Comparison of ENCODE assay signal across 7 mouse cellular contexts in the genomic region with DNA sequence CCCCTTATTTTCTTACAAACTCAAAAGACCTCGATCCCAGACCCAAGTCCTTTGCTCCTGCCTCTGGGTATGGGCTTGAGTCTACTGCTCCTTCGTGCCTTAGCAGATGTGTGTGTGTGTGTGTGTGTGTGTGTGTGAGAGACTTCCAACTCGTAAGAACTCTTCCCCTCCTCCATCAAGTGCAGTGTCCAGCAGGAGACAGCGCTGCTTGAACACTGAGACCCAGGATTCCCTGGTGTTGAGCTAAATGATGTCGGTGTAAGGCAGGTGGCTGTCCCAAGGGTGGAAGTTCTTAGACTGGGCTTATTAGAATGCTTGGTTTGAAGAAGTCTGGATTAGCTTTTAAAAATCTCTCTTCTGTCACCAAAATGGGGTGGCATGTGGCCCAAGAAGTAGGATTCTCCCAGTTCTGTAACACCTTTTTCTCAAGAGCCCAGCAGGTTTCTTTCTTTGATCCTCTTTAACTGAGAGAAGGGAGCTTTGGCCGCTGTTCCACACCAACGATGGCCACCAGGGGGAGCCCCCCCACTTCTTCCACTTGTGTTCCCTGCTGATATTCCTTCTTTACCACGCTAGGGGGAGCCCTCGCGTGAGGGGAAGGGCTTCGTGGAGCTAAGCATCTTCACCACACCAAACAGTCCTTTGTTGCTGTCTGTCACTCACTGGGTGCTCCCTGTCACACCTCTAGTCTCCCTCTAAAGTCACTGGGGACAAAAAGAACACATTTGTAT. TPM values are rescaled to one million over a fixed set of nuclear protein-coding genes. Genes with fewer than 3 reads are reported as not detected.
DNase-seq lines count a peak whose midpoint lies in the region; ATAC-seq and TF ChIP-seq lines count a peak whose summit lies in the region.

No protein-coding gene starts in this region.

- 25% methylated on average over 11 of the region's 11 CpGs for WGBS in intestine, embryonic 16.5 days
- 26% methylated on average over 11 of the region's 11 CpGs for WGBS in midbrain, embryonic 13.5 days
- 22% methylated on average over 11 of the region's 11 CpGs for WGBS in small intestine, adult 2 months

- H3K27ac ChIP-seq in intestine, embryonic 16.5 days (ENCODE audit: low read length): no peak overlapping the region
- no peak overlapping the region for H3K27ac ChIP-seq in midbrain, embryonic 13.5 days
- H3K27ac ChIP-seq in small intestine, adult 2 months (ENCODE audit: insufficient read depth, low read depth, low read length): no peak overlapping the region

- DNase-seq in adipocyte (ENCODE audit: low spot score): peak; percentile 95
- peak; percentile 68 to 80 for DNase-seq in cerebellum, postnatal 4 days (ENCODE audit: low spot score in 2 of 2)
- DNase-seq in gastrocnemius, adult 8-10 months (ENCODE audit: low spot score in 2 of 2): peak; percentile 45 to 49
- DNase-seq in left cerebral cortex, postnatal 36 days (ENCODE audit: low spot score in 2 of 2): peak; percentile 64 to 65

- no peak for TF ChIP-seq POLR2A in small intestine, adult 2 months (IDR thresholded peaks at IDR 0.05; ENCODE audit: low read depth, low read length)

- intact Hi-C loops in left cerebral cortex, postnatal 36 days (cut with DNase I): loop anchor here (2.0 kb wide), 1 partner anchor 50 kb away; no protein-coding TSS in a partner anchor

- H3K4me1 ChIP-seq in intestine, embryonic 16.5 days (ENCODE audit: control insufficient read depth, insufficient read depth, low read length): no peaks in the 10 kb centered on the region; the same call in 1 of the 2 replicates
- peaks cover 5% of the 10 kb centered on the region for H3K4me1 ChIP-seq in midbrain, embryonic 13.5 days (replicated peaks)
- no peaks in the 10 kb centered on the region for H3K4me1 ChIP-seq in small intestine, adult 2 months (ENCODE audit: control insufficient read depth, insufficient read depth, insufficient read length, low read length)

- H3K9me3 ChIP-seq in intestine, embryonic 16.5 days (ENCODE audit: control insufficient read depth, low read length): no peaks in the 10 kb centered on the region
- H3K9me3 ChIP-seq in midbrain, embryonic 13.5 days: no peaks in the 10 kb centered on the region

- no peak overlapping the region for H3K4me2 ChIP-seq in intestine, embryonic 16.5 days (ENCODE audit: low read depth, low read length)
- H3K4me2 ChIP-seq in midbrain, embryonic 13.5 days (replicated peaks): no peak overlapping the region

- H3K27me3 ChIP-seq in intestine, embryonic 16.5 days (replicated peaks; ENCODE audit: control insufficient read depth, insufficient read depth, low read length): no peaks in the 10 kb centered on the region
- no peaks in the 10 kb centered on the region for H3K27me3 ChIP-seq in midbrain, embryonic 13.5 days
- no peaks in the 10 kb centered on the region for H3K27me3 ChIP-seq in small intestine, adult 2 months (ENCODE audit: control insufficient read depth, insufficient read depth, low read length)

- peak; percentile 66 for ATAC-seq in intestine, embryonic 16.5 days
- ATAC-seq in midbrain, embryonic 13.5 days: peak; percentile 80

- no peaks in the 10 kb centered on the region for H3K36me3 ChIP-seq in intestine, embryonic 16.5 days (ENCODE audit: control insufficient read depth, insufficient read depth, low read length)
- H3K36me3 ChIP-seq in midbrain, embryonic 13.5 days: no peaks in the 10 kb centered on the region
- no peaks in the 10 kb centered on the region for H3K36me3 ChIP-seq in small intestine, adult 2 months (ENCODE audit: control insufficient read depth, insufficient read depth, low read length)

- no peak overlapping the region for H3K4me3 ChIP-seq in intestine, embryonic 16.5 days (ENCODE audit: low read length)
- no peak overlapping the region for H3K4me3 ChIP-seq in midbrain, embryonic 13.5 days (replicated peaks)
- no peak overlapping the region for H3K4me3 ChIP-seq in small intestine, adult 2 months (ENCODE audit: low read depth, low read length)

- no peak overlapping the region for H3K9ac ChIP-seq in intestine, embryonic 16.5 days (ENCODE audit: low read depth, low read length)
- H3K9ac ChIP-seq in midbrain, embryonic 13.5 days (replicated peaks): no peak overlapping the region

- peak; percentile 100 for TF ChIP-seq CTCF in small intestine, adult 2 months (IDR thresholded peaks at IDR 0.05; ENCODE audit: extremely low read depth, insufficient read length, insufficient replicate concordance, low read depth, low read length)

RNA-seq across cellular contexts. Expression of a gene that starts 17.0 kb away (rescaled TPM):
- total RNA-seq in gastrocnemius, adult 8-10 months (2022): under 1 TPM; 0.34 to 0.58 (median 0.42) TPM
- 0.68 and 1.2 TPM in 2 replicates for polyA plus RNA-seq in intestine, embryonic 16.5 days (2015; fragmentation: Nextera tagmentation; extraction: Ambion mirVana)
- total RNA-seq in left cerebral cortex, postnatal 36 days (2021): 1 to 10 TPM; 2.2 to 2.7 TPM
- 1.2 and 1.5 TPM in 2 replicates for polyA plus RNA-seq in midbrain, embryonic 13.5 days (2015; fragmentation: Nextera tagmentation; extraction: Ambion mirVana)
- 0.14 TPM in 1 of 2 replicates, not detected in the other for polyA plus RNA-seq in small intestine, adult 2 months (2012; rRNA removed)

RNA-seq across cellular contexts. Expression of a gene that starts 27.5 kb away (rescaled TPM):
- 10 to 100 TPM; 50.1 to 55.4 (median 51.9) TPM for total RNA-seq in gastrocnemius, adult 8-10 months (2022)
- 588 and 626 TPM in 2 replicates for polyA plus RNA-seq in intestine, embryonic 16.5 days (2015; fragmentation: Nextera tagmentation; extraction: Ambion mirVana)
- total RNA-seq in left cerebral cortex, postnatal 36 days (2021): 10 to 100 TPM; 46.6 to 50.3 TPM
- 89.1 and 98.3 TPM in 2 replicates for polyA plus RNA-seq in midbrain, embryonic 13.5 days (2015; fragmentation: Nextera tagmentation; extraction: Ambion mirVana)
- 242 and 363 TPM in 2 replicates for polyA plus RNA-seq in small intestine, adult 2 months (2012; rRNA removed)

RNA-seq across cellular contexts. Expression of a gene that starts 36.8 kb away (rescaled TPM):
- total RNA-seq in gastrocnemius, adult 8-10 months (2022): not detected
- 0.11 and 0.15 TPM in 2 replicates for polyA plus RNA-seq in intestine, embryonic 16.5 days (2015; fragmentation: Nextera tagmentation; extraction: Ambion mirVana)
- total RNA-seq in left cerebral cortex, postnatal 36 days (2021): under 1 TPM; 0.29 to 0.39 TPM
- 0.24 and 0.36 TPM in 2 replicates for polyA plus RNA-seq in midbrain, embryonic 13.5 days (2015; fragmentation: Nextera tagmentation; extraction: Ambion mirVana)
- polyA plus RNA-seq in small intestine, adult 2 months (2012; rRNA removed): not detected in 2 replicates

RNA-seq across cellular contexts. Expression of a gene that starts 36.8 kb away (rescaled TPM):
- 1 to 10 TPM in 1 of 4 experiments, under 1 TPM in 3; 0.27 to 1.0 (median 0.48) TPM for total RNA-seq in gastrocnemius, adult 8-10 months (2022)
- polyA plus RNA-seq in intestine, embryonic 16.5 days (2015; fragmentation: Nextera tagmentation; extraction: Ambion mirVana): 8.0 and 8.8 TPM in 2 replicates
- total RNA-seq in left cerebral cortex, postnatal 36 days (2021): 1 to 10 TPM in 1 of 2 experiments, under 1 TPM in 1; 0.95 to 1.1 TPM
- polyA plus RNA-seq in midbrain, embryonic 13.5 days (2015; fragmentation: Nextera tagmentation; extraction: Ambion mirVana): 8.5 and 9.2 TPM in 2 replicates
- polyA plus RNA-seq in small intestine, adult 2 months (2012; rRNA removed): 2.4 and 3.2 TPM in 2 replicates

RNA-seq across cellular contexts. Expression of a gene that starts 55.2 kb away (rescaled TPM):
- not detected for total RNA-seq in gastrocnemius, adult 8-10 months (2022)
- polyA plus RNA-seq in intestine, embryonic 16.5 days (2015; fragmentation: Nextera tagmentation; extraction: Ambion mirVana): not detected in 2 replicates
- under 1 TPM; 0.29 to 0.30 TPM for total RNA-seq in left cerebral cortex, postnatal 36 days (2021)
- polyA plus RNA-seq in midbrain, embryonic 13.5 days (2015; fragmentation: Nextera tagmentation; extraction: Ambion mirVana): 0.32 and 0.48 TPM in 2 replicates
- polyA plus RNA-seq in small intestine, adult 2 months (2012; rRNA removed): not detected in 2 replicates
